Mouse (Mus musculus) ES-Bruce4 (cell line): ENCODE results near the gene Ksr2. TPM values are rescaled to one million over a fixed set of nuclear protein-coding genes. Genes with fewer than 3 reads are reported as not detected.

Experiments used
- H3K27ac ChIP-seq: 2 replicates; pipeline ENCODE4 v1.5.1; 2012; ENCODE audit warnings: low read length, inconsistent platforms; ENCODE audit not compliant: insufficient read depth
- H3K27me3 ChIP-seq: 2 replicates; pipeline ENCODE4 v1.6.1; 2012; ENCODE audit warnings: mild to moderate bottlenecking, low read length, inconsistent platforms; ENCODE audit not compliant: control insufficient read depth, poor library complexity, insufficient read depth, severe bottlenecking
- H3K36me3 ChIP-seq: 2 replicates; pipeline ENCODE4 v1.6.1; 2012; ENCODE audit warnings: inconsistent platforms, mild to moderate bottlenecking, low read length, moderate library complexity; ENCODE audit not compliant: control insufficient read depth, poor library complexity, insufficient read depth, severe bottlenecking
- H3K4me1 ChIP-seq: one replicate; pipeline ENCODE4 v1.8.1; 2011; ENCODE audit warnings: low read length; ENCODE audit not compliant: control insufficient read depth, insufficient read depth
- H3K4me3 ChIP-seq: 2 replicates; pipeline ENCODE4 v1.5.1; 2011; ENCODE audit warnings: low read depth, mild to moderate bottlenecking, low read length
- H3K9ac ChIP-seq: 2 replicates; pipeline ENCODE4 v1.6.1; 2012; ENCODE audit warnings: low read depth, mild to moderate bottlenecking, inconsistent platforms; ENCODE audit not compliant: poor library complexity, severe bottlenecking
- H3K9me3 ChIP-seq: replicated peaks from 2 replicates; pipeline ENCODE4 v1.6.1; 2012; ENCODE audit warnings: mild to moderate bottlenecking, low read length, inconsistent platforms; ENCODE audit not compliant: control insufficient read depth, poor library complexity, insufficient read depth, severe bottlenecking
- CTCF ChIP-seq: IDR thresholded peaks from one replicate; pipeline ENCODE4 v1.8.1; 2011; ENCODE audit warnings: low read depth, low read length
- EP300 ChIP-seq: IDR thresholded peaks from 2 replicates; pipeline ENCODE4 v1.6.1; 2011; ENCODE audit warnings: low read depth, low read length; ENCODE audit not compliant: insufficient read depth
- POLR2A ChIP-seq: IDR thresholded peaks from one replicate; pipeline ENCODE4 v1.8.1; 2011; ENCODE audit warnings: low read length; ENCODE audit not compliant: insufficient read depth
- polyA plus RNA-seq: library from polyadenylated mRNA; stranded (reverse); fragments of >200 nt; gene quantifications from 2 replicates; pipeline ENCODE4 v1.2.4, GENCODE M21; 2011; ENCODE audit warnings: low read depth; ENCODE audit not compliant: missing spikeins, insufficient read depth, insufficient read length

Ksr2 gene
- polyA plus RNA-seq, 1 experiment: 1.3 TPM

DNA sequence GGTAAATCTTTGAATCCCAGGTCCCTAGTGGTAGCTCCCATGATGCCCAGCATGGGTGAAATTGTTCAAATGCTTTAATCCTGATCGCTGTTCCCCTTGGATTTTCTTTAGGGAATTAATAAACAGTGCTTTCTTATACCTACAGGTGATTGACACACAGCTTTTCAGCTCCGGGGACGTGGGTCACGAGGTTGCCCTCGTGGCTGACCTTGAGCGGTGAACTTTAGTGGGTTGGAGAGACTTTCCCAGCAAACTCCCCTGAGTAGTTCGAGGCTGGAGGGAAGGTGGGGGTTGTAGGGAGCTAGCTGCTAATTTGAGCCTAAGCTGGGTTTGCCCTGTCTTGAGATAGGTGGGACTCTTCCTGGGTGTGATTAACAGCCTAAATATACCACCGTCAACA lies 41.7 kb downstream of the Ksr2 start:
- Histone ChIP-seq H3K27ac (no peak overlapping the region), H3K4me3 (no peak overlapping the region), H3K36me3 (no peaks in the 10 kb centered on the region), H3K9me3 (no peaks in the 10 kb centered on the region), H3K27me3 (no peaks in the 10 kb centered on the region), H3K4me1 (no peaks in the 10 kb centered on the region), H3K9ac (no peak overlapping the region)
- no peak for TF ChIP-seq CTCF
- TF ChIP-seq POLR2A: no peak
- no peak for TF ChIP-seq EP300

DNA sequence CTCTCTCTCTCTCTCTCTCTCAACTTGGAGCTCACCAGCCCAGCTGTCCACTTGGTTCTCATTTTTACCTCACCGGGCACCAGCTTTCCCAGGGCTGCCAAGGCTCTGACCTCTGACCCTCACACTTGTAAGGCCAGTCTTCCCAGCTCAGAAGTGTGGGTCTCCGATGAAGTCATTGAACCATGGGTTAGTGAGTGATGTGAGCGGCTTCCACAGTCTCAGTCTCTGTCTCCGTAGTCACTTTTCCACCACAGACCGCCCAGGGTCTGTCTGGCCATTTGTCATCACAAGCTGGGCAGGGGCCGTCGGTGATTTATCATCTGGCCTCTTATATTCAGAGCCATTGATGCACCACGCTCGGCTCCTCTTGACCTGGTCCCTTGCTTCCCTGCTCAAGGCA lies 43.3 kb downstream of the Ksr2 start:
- no peak overlapping the region for H3K9ac ChIP-seq
- no peaks in the 10 kb centered on the region for H3K27me3 ChIP-seq
- H3K4me3 ChIP-seq: no peak overlapping the region
- no peak overlapping the region for H3K27ac ChIP-seq
- TF ChIP-seq POLR2A (no peak), CTCF (no peak), EP300 (no peak)
- H3K36me3 ChIP-seq: no peaks in the 10 kb centered on the region
- H3K4me1 ChIP-seq: no peaks in the 10 kb centered on the region
- no peaks in the 10 kb centered on the region for H3K9me3 ChIP-seq

DNA sequence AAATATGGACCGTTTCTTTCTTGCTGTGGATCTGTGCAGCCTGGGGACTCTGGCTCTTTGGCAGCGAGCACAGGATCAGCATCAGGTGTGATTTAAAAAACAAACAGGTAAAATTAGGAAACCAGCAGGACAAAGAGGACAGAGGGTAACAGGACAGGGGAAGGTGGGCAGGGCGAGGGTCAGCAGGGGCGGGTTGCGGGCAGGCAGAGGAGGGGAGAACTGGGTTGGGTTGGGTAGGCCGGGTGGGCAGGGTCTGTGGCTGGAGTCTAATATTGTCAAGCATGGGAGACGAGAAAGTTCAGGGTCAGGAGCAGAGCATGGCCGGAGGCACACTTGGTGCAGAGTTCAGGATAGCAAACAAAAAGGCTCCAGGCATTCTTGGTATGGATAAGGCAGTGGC lies 43.8 kb downstream of the Ksr2 start:
- no peak overlapping the region for H3K9ac ChIP-seq
- H3K36me3 ChIP-seq: no peaks in the 10 kb centered on the region
- no peak for TF ChIP-seq POLR2A
- no peak for TF ChIP-seq EP300
- TF ChIP-seq CTCF: no peak
- no peak overlapping the region for H3K27ac ChIP-seq
- H3K4me3 ChIP-seq: no peak overlapping the region
- H3K9me3 ChIP-seq: no peaks in the 10 kb centered on the region
- H3K27me3 ChIP-seq: no peaks in the 10 kb centered on the region
- no peaks in the 10 kb centered on the region for H3K4me1 ChIP-seq

DNA sequence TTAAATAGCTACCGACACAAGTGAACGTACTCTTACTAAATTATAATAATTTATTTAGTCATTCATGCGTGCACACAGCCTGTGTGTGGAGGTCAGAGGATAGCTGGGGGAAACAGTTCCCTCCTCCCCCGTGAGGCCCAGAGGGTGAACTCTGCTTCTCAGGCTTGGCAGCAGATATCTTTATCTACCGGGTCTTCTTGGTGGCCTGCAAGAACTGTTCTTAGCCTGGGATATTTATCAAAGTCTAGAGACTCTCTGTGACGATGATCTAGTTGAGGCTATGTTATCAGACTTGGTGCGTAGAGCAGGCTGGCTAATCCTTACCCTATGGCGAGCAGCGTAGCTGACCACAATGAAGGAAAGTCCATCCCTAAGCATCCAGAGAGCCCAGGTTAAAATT lies 45.1 kb downstream of the Ksr2 start:
- Histone ChIP-seq H3K4me1 (no peaks in the 10 kb centered on the region), H3K4me3 (no peak overlapping the region), H3K27ac (no peak overlapping the region), H3K9ac (no peak overlapping the region), H3K27me3 (no peaks in the 10 kb centered on the region), H3K36me3 (no peaks in the 10 kb centered on the region), H3K9me3 (no peaks in the 10 kb centered on the region)
- TF ChIP-seq POLR2A: no peak
- TF ChIP-seq CTCF: no peak
- TF ChIP-seq EP300: no peak

DNA sequence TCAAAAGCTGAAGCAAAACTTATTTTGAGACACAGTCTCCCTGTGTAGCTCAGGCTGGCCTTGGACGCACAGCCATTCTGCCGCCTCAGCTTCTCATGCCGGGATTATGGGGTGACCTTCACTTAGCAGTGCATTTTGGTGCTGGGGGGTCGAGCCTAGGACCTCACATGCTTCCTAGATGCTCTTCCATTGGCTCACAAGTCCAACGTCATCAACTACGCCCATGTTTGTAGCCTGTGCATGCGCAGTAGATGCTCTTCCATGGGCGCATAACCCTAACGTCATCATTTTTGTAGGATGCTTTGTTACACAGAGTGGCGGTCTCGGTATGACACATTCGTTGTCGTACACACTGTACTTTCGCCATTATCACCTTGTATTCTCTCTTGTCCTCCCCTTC lies 46.5 kb downstream of the Ksr2 start:
- no peaks in the 10 kb centered on the region for H3K4me1 ChIP-seq
- TF ChIP-seq EP300 (no peak), POLR2A (no peak)
- no peak overlapping the region for H3K4me3 ChIP-seq
- no peaks in the 10 kb centered on the region for H3K27me3 ChIP-seq
- H3K27ac ChIP-seq: no peak overlapping the region
- no peaks in the 10 kb centered on the region for H3K36me3 ChIP-seq
- H3K9ac ChIP-seq: no peak overlapping the region
- no peaks in the 10 kb centered on the region for H3K9me3 ChIP-seq

DNA sequence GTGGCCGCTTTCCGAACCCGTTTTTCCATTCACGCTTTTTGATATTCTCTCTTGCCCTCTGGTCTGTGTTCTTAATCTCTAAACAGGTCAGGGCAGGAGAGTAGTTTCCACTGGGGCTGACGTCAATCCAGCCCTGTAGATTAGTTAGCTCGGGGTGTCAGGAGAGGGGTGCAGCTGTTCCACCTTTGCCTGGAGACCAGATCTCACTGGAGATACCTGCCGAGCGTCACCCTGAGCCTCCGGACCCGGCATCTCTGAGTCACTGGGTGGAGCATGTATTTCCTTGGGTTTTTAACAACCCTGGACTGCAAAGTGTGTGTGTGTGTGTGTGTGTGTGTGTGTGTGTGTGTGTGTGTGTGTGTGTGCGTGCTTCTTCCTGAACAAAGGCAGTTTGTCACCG lies 53.3 kb downstream of the Ksr2 start:
- no peak overlapping the region for H3K4me3 ChIP-seq
- TF ChIP-seq CTCF (no peak), POLR2A (no peak), EP300 (no peak)
- no peaks in the 10 kb centered on the region for H3K4me1 ChIP-seq
- no peaks in the 10 kb centered on the region for H3K9me3 ChIP-seq
- H3K36me3 ChIP-seq: no peaks in the 10 kb centered on the region
- H3K27me3 ChIP-seq: no peaks in the 10 kb centered on the region
- H3K9ac ChIP-seq: no peak overlapping the region
- no peak overlapping the region for H3K27ac ChIP-seq

DNA sequence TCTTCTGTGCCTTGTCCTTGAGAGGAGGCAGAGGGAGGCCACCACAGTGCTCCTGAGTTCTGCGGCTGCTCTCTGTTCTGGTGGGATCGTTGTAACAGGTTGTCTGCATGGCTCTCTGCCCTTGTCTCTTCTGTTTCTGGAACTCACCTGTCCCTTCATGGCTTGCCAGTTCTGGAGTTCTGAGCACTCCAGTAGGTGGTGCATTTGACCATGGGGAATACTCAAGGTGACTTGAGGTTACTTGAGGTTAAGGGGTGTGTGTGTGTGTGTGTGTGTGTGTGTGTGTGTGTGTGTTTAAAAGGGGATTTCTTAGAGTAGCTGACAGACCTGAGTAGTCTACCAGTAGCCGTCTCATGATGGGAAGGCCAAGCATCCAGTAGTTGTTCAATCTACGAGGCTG lies 55.2 kb downstream of the Ksr2 start:
- TF ChIP-seq EP300 (no peak), POLR2A (no peak), CTCF (no peak)
- Histone ChIP-seq H3K4me3 (no peak overlapping the region), H3K9ac (no peak overlapping the region), H3K27me3 (no peaks in the 10 kb centered on the region), H3K9me3 (no peaks in the 10 kb centered on the region), H3K36me3 (no peaks in the 10 kb centered on the region), H3K4me1 (no peaks in the 10 kb centered on the region), H3K27ac (no peak overlapping the region)
